Mouse (Mus musculus): Measurements from ENCODE around the gene Slc36a4. TPM values are rescaled to one million over a fixed set of nuclear protein-coding genes. Genes with fewer than 3 reads are reported as not detected.

The Slc36a4 gene
- total and polyA plus RNA-seq, 3 experiments = 6.6 to 9.2 (median 9.0) TPM

DNA sequence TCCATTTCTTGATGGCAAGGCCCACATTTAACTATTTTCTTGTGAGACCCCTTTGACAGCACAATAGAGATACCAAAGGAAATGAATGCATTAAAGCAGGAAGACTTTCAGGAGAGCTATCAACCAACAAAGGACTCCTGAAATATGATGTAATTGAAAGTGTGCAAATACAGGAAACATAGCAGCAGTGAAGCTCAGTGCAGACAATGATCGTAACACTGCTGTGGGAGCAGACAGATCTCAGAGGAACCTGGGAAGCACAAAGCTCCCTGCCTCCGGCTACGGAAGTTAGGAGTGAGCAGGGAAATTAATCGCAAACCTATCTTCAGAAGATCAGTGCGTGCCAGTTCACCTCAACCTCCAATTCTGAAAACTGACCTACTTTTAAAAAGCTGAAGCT is 38.8 kb downstream of the Slc36a4 start:
- H3K9ac ChIP-seq (ENCODE audit: insufficient read depth, low read depth) = no peak overlapping the region
- no peak overlapping the region for H3K27ac ChIP-seq (ENCODE audit: insufficient read depth, low read depth)
- H3K9me3 ChIP-seq (replicated peaks; ENCODE audit: low read length) = no peaks in the 10 kb centered on the region
- no peak overlapping the region for H3K4me2 ChIP-seq (ENCODE audit: insufficient read depth, low read depth, poor library complexity, severe bottlenecking)
- in situ Hi-C loops (cut with MboI; ENCODE audit: low pct_ligation_motif_present, low pct_unique_long_range_greater_than_20kb, low sequenced_read_pairs) (no loop called here), dilution Hi-C loops (cut with MboI; ENCODE audit: extremely low pct_ligation_motif_present, extremely low pct_unique_long_range_greater_than_20kb, low sequenced_read_pairs) (no loop called here)
- H3K4me1 ChIP-seq (ENCODE audit: control insufficient read depth in 1 of 2, insufficient read depth in 2 of 2) = peaks cover 14 to 43% of the 10 kb centered on the region in 2 experiments
- no peaks in the 10 kb centered on the region for H3K36me3 ChIP-seq (replicated peaks in 1 of 2; ENCODE audit: control insufficient read depth in 1 of 2, insufficient read depth in 1 of 2, low read length in 1 of 2)
- H3K79me2 ChIP-seq (replicated peaks; ENCODE audit: control insufficient read depth, extremely low read depth, insufficient read depth, poor library complexity, severe bottlenecking) = no peaks in the 10 kb centered on the region
- TF ChIP-seq SMC3 (IDR thresholded peaks at IDR 0.05; ENCODE audit: low read depth, low read length) (no peak), SIN3A (IDR thresholded peaks at IDR 0.05; ENCODE audit: low read length) (no peak), JUND (conservative IDR thresholded peaks at IDR 0.05; ENCODE audit: low read depth, low read length) (no peak), MAFK (IDR thresholded peaks at IDR 0.05; ENCODE audit: insufficient replicate concordance, low read length) (no peak)
- no peak overlapping the region for H3K4me3 ChIP-seq (replicated peaks in 1 of 3; ENCODE audit: low read depth in 2 of 3, low read length in 2 of 3, poor library complexity in 1 of 3)
- DNase-seq (ENCODE audit: extremely low read depth) = no peak
- no peaks in the 10 kb centered on the region for H3K27me3 ChIP-seq (replicated peaks)

- TF ChIP-seq ZC3H11A (IDR thresholded peaks at IDR 0.05; ENCODE audit: low read depth, low read length) (no peak), MAFK (IDR thresholded peaks at IDR 0.05; ENCODE audit: insufficient replicate concordance, low read length) (no peak), UBTF (IDR thresholded peaks at IDR 0.05; ENCODE audit: low read depth, low read length) (no peak), TBP (conservative IDR thresholded peaks at IDR 0.05; ENCODE audit: low read depth, low read length) (no peak), KAT2A (IDR thresholded peaks at IDR 0.05; ENCODE audit: insufficient replicate concordance, low read length) (no peak), GABPA (IDR thresholded peaks at IDR 0.05; ENCODE audit: insufficient replicate concordance, low read depth, low read length) (no peak), CHD1 (IDR thresholded peaks at IDR 0.05; ENCODE audit: low read depth, low read length) (no peak), ELF1 (IDR thresholded peaks at IDR 0.05; ENCODE audit: low read depth, low read length) (no peak)
- dilution Hi-C loops (cut with MboI; ENCODE audit: extremely low pct_ligation_motif_present, extremely low pct_unique_long_range_greater_than_20kb, low sequenced_read_pairs) = no loop called here
- no peaks in the 10 kb centered on the region for H3K36me3 ChIP-seq (replicated peaks in 1 of 2; ENCODE audit: control insufficient read depth in 1 of 2, insufficient read depth in 1 of 2, low read length in 1 of 2)
These were observed 49.8 kb downstream of the Slc36a4 start for GRCm38 (mm10) chr9:15759318-15759717.

GRCm38 (mm10) chr9:15766379-15766778 is 56.8 kb downstream of the Slc36a4 start:
- DNase-seq (ENCODE audit: extremely low read depth) = no peak

More at GRCm38 (mm10) chr9:15759318-15759717, 49.8 kb downstream of the Slc36a4 start:
- Histone ChIP-seq H3K9ac (ENCODE audit: insufficient read depth, low read depth) (no peak overlapping the region), H3K4me2 (ENCODE audit: insufficient read depth, low read depth, poor library complexity, severe bottlenecking) (no peak overlapping the region), H3K27ac (ENCODE audit: insufficient read depth, low read depth) (no peak overlapping the region), H3K79me2 (replicated peaks; ENCODE audit: control insufficient read depth, extremely low read depth, insufficient read depth, poor library complexity, severe bottlenecking) (no peaks in the 10 kb centered on the region), H3K27me3 (replicated peaks) (no peaks in the 10 kb centered on the region), H3K4me1 (ENCODE audit: control insufficient read depth in 1 of 2, insufficient read depth in 2 of 2) (no peaks in the 10 kb centered on the region), H3K9me3 (replicated peaks; ENCODE audit: low read length) (no peaks in the 10 kb centered on the region), H3K4me3 (replicated peaks in 1 of 3; ENCODE audit: low read depth in 2 of 3, low read length in 2 of 3, poor library complexity in 1 of 3) (no peak overlapping the region)
- in situ Hi-C loops (cut with MboI; ENCODE audit: low pct_ligation_motif_present, low pct_unique_long_range_greater_than_20kb, low sequenced_read_pairs) = no loop called here
- no peak for DNase-seq (ENCODE audit: extremely low read depth)

More at GRCm38 (mm10) chr9:15766379-15766778, 56.8 kb downstream of the Slc36a4 start:
- Histone ChIP-seq H3K27ac (ENCODE audit: insufficient read depth, low read depth) (no peak overlapping the region), H3K36me3 (replicated peaks in 1 of 2; ENCODE audit: control insufficient read depth in 1 of 2, insufficient read depth in 1 of 2, low read length in 1 of 2) (no peaks in the 10 kb centered on the region), H3K9me3 (replicated peaks; ENCODE audit: low read length) (no peaks in the 10 kb centered on the region), H3K4me1 (ENCODE audit: control insufficient read depth in 1 of 2, insufficient read depth in 2 of 2) (no peaks in the 10 kb centered on the region), H3K79me2 (replicated peaks; ENCODE audit: control insufficient read depth, extremely low read depth, insufficient read depth, poor library complexity, severe bottlenecking) (no peaks in the 10 kb centered on the region), H3K4me2 (ENCODE audit: insufficient read depth, low read depth, poor library complexity, severe bottlenecking) (no peak overlapping the region), H3K4me3 (replicated peaks in 1 of 3; ENCODE audit: low read depth in 2 of 3, low read length in 2 of 3, poor library complexity in 1 of 3) (no peak overlapping the region), H3K9ac (ENCODE audit: insufficient read depth, low read depth) (no peak overlapping the region), H3K27me3 (replicated peaks) (no peaks in the 10 kb centered on the region)
- dilution Hi-C loops (cut with MboI; ENCODE audit: extremely low pct_ligation_motif_present, extremely low pct_unique_long_range_greater_than_20kb, low sequenced_read_pairs) = no loop called here
- in situ Hi-C loops (cut with MboI; ENCODE audit: low pct_ligation_motif_present, low pct_unique_long_range_greater_than_20kb, low sequenced_read_pairs) = no loop called here
- TF ChIP-seq KAT2A (IDR thresholded peaks at IDR 0.05; ENCODE audit: insufficient replicate concordance, low read length) = no peak
- TF ChIP-seq HCFC1 (IDR thresholded peaks at IDR 0.05; ENCODE audit: low read depth, low read length) = no peak
- TF ChIP-seq ETS1 (conservative IDR thresholded peaks at IDR 0.05; ENCODE audit: low read depth, low read length) = no peak
- TF ChIP-seq SMC3 (IDR thresholded peaks at IDR 0.05; ENCODE audit: low read depth, low read length) = no peak
- no peak for TF ChIP-seq IRF4 (IDR thresholded peaks at IDR 0.05; ENCODE audit: low read depth, low read length)
- no peak for TF ChIP-seq GABPA (IDR thresholded peaks at IDR 0.05; ENCODE audit: insufficient replicate concordance, low read depth, low read length)
- no peak for TF ChIP-seq EP300 (IDR thresholded peaks at IDR 0.05; ENCODE audit: low read length)
- no peak for TF ChIP-seq MAX (IDR thresholded peaks at IDR 0.05; ENCODE audit: low read length)
- TF ChIP-seq MAZ (IDR thresholded peaks at IDR 0.05; ENCODE audit: low read depth, low read length) = no peak
- TF ChIP-seq BHLHE40 (IDR thresholded peaks at IDR 0.05; ENCODE audit: low read depth, low read length) = no peak
- no peak for TF ChIP-seq MEF2A (IDR thresholded peaks at IDR 0.05; ENCODE audit: borderline replicate concordance, low read depth, low read length)
- no peak for TF ChIP-seq USF1 (IDR thresholded peaks at IDR 0.05; ENCODE audit: low read depth, low read length)
- TF ChIP-seq TBP (conservative IDR thresholded peaks at IDR 0.05; ENCODE audit: low read depth, low read length) = no peak
- TF ChIP-seq CHD2 (IDR thresholded peaks at IDR 0.05; ENCODE audit: low read length) = no peak
- no peak for TF ChIP-seq ZNF384 (IDR thresholded peaks at IDR 0.05; ENCODE audit: low read depth, low read length)
- no peak for TF ChIP-seq CHD1 (IDR thresholded peaks at IDR 0.05; ENCODE audit: low read depth, low read length)
- TF ChIP-seq JUND (conservative IDR thresholded peaks at IDR 0.05; ENCODE audit: low read depth, low read length) = no peak
- TF ChIP-seq RCOR1 (conservative IDR thresholded peaks at IDR 0.05; ENCODE audit: low read depth, low read length) = no peak
- TF ChIP-seq MXI1 (IDR thresholded peaks at IDR 0.05; ENCODE audit: low read depth, low read length) = no peak
- no peak for TF ChIP-seq MYC (IDR thresholded peaks at IDR 0.05; ENCODE audit: low read depth, low read length)

All from CH12.LX (cell line).